Mouse (Mus musculus) ES-E14 (cell line): ENCODE data around the gene Cysrt1. TPM values are rescaled to one million over a fixed set of nuclear protein-coding genes. Genes with fewer than 3 reads are reported as not detected.

Source experiments
- DNase-seq: peaks from one replicate; pipeline ENCODE4 v3.0.0-alpha.2; 2013; ENCODE audit warnings: low read depth, low spot score
- H3K27ac ChIP-seq: 2 replicates; pipeline ENCODE4 v1.5.1; 2012; ENCODE audit warnings: low read depth, mild to moderate bottlenecking, low read length, moderate library complexity, mixed read lengths; ENCODE audit not compliant: poor library complexity, insufficient read depth, severe bottlenecking
- H3K36me3 ChIP-seq: 2 replicates; pipeline ENCODE4 v1.6.1; 2012; ENCODE audit warnings: mild to moderate bottlenecking, low read length, moderate library complexity, mixed read lengths; ENCODE audit not compliant: control insufficient read depth, poor library complexity, insufficient read depth, severe bottlenecking
- H3K4me1 ChIP-seq, 2 experiments: fragments of 150-350 bp in 1 of 2; sonication (generic) in 1 of 2; 2 replicates each; pipeline ENCODE4 v1.6.1; 2012; ENCODE audit warnings: low read length in 2 of 2, mild to moderate bottlenecking in 1 of 2, mixed read lengths in 1 of 2; ENCODE audit not compliant: control insufficient read depth in 2 of 2, insufficient read depth in 2 of 2, poor library complexity in 1 of 2
- H3K4me3 ChIP-seq, 2 experiments: fragments of 150-350 bp in 1 of 2; sonication (generic) in 1 of 2; 2 replicates each; pipeline ENCODE4 v1.5.1; 2012; ENCODE audit warnings: low read length in 2 of 2, low read depth in 1 of 2, mild to moderate bottlenecking in 1 of 2, mixed read lengths in 1 of 2; ENCODE audit not compliant: insufficient read depth in 1 of 2, poor library complexity in 1 of 2, severe bottlenecking in 1 of 2
- H3K9ac ChIP-seq: 2 replicates; pipeline ENCODE4 v1.6.1; 2012; ENCODE audit warnings: low read depth, mild to moderate bottlenecking, low read length, mixed read lengths; ENCODE audit not compliant: poor library complexity, insufficient read depth, severe bottlenecking
- H3K9me3 ChIP-seq: fragments of 150-350 bp; sonication (generic); 2 replicates; pipeline ENCODE4 v1.6.1; 2012; ENCODE audit warnings: low read depth, mild to moderate bottlenecking, low read length; ENCODE audit not compliant: control insufficient read depth, insufficient read depth
- CHD2 ChIP-seq: IDR thresholded peaks from 2 replicates; pipeline ENCODE4 v1.6.1; 2014; ENCODE audit warnings: mild to moderate bottlenecking, low read depth, low read length, inconsistent platforms
- HCFC1 ChIP-seq: IDR thresholded peaks from 2 replicates; pipeline ENCODE4 v1.6.1; 2012; ENCODE audit warnings: low read length, inconsistent platforms, borderline replicate concordance; ENCODE audit not compliant: insufficient read depth
- MAFK ChIP-seq: IDR thresholded peaks from 2 replicates; pipeline ENCODE4 v1.6.1; 2014; ENCODE audit warnings: mild to moderate bottlenecking, low read depth, low read length, inconsistent platforms; ENCODE audit not compliant: insufficient read depth
- ZC3H11A ChIP-seq: IDR thresholded peaks from 2 replicates; pipeline ENCODE4 v1.6.1; 2012; ENCODE audit warnings: low read depth, mild to moderate bottlenecking, inconsistent platforms, low read length, borderline replicate concordance
- ZNF384 ChIP-seq: IDR thresholded peaks from 2 replicates; pipeline ENCODE4 v1.6.1; 2012; ENCODE audit warnings: low read depth, low read length, inconsistent platforms
- in situ Hi-C, 2 experiments: fragments of 600-800 bp; cut with MboI; formaldehyde crosslinking; loops; one replicate each; pipeline ENCODE4 v1.15.1; 2025; ENCODE audit warnings: low sequenced_read_pairs in 2 of 2, inconsistent platforms in 1 of 2; ENCODE audit not compliant: unreplicated experiment in 2 of 2
- total RNA-seq: library from RNA; depleted of rRNA; stranded (reverse); fragments of 300-350 nt; gene quantifications from 2 replicates; pipeline ENCODE4 v1.2.3, GENCODE M21; 2012

Gene Cysrt1
- total RNA-seq, 1 experiment = 0.58 TPM

DNA sequence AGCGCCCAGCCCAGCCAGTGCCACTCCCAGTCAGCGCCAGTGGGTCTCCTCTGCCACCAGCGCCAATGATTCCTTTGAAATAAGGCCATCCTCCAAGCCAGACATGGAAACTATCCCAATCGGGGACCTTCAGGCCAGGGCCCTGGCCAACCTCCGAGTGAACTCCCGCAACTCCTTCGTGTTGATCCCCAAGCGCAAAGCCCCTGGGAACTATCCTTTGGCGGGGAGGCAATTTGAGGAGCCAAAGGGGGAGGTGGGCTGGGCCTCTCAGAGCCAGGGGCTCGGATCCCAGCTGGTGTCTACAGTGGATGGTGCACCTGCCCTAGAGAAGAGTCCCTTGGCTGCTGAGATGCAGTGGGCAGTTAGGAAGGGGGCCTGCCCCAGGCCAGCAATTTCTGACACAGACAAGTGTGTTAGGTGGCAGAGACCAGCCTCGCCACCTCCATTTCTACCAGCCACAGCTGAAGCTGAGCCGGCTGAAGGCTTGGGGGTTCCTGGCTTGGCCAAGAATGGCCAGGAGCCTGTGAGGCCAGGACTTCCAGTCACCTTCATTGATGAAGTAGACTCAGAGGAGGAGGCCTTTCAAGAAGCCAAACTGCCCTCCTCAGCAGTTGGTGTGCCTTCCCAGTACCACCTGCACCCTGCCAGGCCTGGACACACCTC is 21.5 kb upstream of the Cysrt1 start:
- in situ Hi-C loops = no loop called here
- no peak overlapping the region for H3K27ac ChIP-seq
- peaks cover 2% of the 10 kb centered on the region; the same call in 1 of the 2 replicates for H3K36me3 ChIP-seq
- H3K9me3 ChIP-seq = no peaks in the 10 kb centered on the region
- peak overlapping the region; percentile 87 to 90 for H3K4me3 ChIP-seq
- peaks cover 0 to 12% of the 10 kb centered on the region in 2 experiments; a peak in 1 of 4 replicates for H3K4me1 ChIP-seq
- peak overlapping the region; percentile 86 for H3K9ac ChIP-seq
- DNase-seq = no peak
- no peak for TF ChIP-seq HCFC1
- TF ChIP-seq ZC3H11A = no peak
- no peak for TF ChIP-seq CHD2
- no peak for TF ChIP-seq ZNF384
- TF ChIP-seq MAFK = no peak

DNA sequence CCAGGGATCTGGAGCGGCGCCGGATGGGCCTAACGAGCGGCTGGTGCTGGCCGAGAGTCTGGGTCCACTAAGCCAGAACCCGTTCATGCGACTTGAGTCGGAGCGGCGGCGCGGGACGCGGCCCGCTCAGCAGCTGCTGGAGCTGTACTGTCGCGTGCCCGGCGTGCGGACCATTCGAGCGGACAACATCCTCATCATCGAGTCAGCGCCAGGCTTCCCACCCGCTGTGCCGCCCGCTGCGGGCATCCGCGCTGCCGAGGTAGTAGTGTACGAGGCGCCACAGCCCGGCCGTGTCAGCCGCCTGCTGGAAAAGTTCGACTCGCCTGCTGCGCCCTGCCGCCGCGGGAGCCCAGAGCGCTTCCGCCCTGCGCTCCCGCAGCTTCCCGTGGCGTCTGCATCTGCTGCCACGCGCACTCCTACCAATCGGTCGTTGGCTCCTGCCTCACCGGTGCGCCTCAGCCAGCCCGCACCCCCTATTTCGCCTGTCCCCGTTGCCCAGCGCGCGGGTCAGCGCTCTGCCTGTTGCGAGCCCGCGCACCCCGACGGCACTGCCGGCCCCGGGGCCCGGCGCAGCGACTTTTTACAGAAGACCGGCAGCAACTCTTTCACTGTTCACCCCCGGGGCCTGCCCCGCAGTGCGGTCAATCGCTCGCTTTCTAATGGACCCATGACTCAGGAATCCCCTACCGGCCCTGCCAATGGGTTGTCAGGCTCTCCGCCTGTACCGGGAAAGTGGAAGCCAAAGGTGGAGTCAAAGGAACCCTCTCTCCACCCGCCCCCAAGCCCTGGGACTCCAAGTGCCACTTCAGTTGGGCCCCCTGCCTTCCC is 20.8 kb upstream of the Cysrt1 start:
- Histone ChIP-seq H3K9me3 (no peaks in the 10 kb centered on the region), H3K27ac (peak overlapping the region; percentile 22; the same call in 1 of the 2 replicates), H3K36me3 (peaks cover 2% of the 10 kb centered on the region; the same call in 1 of the 2 replicates), H3K9ac (peak overlapping the region; percentile 86), H3K4me1 (peaks cover 0 to 12% of the 10 kb centered on the region in 2 experiments; a peak in 1 of 4 replicates), H3K4me3 (peak overlapping the region; percentile 87 to 90)
- in situ Hi-C loops = no loop called here
- DNase-seq = no peak
- TF ChIP-seq CHD2 = no peak
- no peak for TF ChIP-seq HCFC1
- no peak for TF ChIP-seq ZNF384
- TF ChIP-seq MAFK = no peak
- no peak for TF ChIP-seq ZC3H11A

DNA sequence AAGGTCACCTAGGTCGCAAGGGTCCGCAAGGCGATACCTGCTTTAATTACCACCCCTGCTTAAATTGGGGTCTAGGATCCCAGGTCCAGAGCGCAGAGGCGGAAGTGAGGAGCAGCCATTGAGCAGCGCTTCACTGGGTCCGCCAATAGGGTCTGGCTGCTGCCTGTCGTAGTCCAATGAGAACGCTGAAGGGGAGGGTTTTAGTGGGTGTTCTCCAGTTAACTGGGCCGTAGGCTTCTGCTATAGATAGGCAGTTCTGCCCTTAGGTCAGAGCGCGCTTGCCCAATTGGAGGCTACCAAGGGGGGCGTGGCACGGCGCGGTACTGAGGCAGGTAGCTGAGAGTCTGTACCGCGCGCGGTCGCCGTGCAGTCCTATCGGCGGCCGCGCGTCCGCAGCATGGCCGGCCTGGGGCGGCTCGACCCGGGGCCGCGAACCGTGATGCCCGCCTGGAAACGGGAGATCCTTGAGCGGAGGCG is 20.1 kb upstream of the Cysrt1 start, which contains the start of gene Tprn:
Gene Tprn, plus strand, starts transcription at position 328 of the 477 bp plus-strand sequence.
- H3K9me3 ChIP-seq = no peaks in the 10 kb centered on the region
- H3K27ac ChIP-seq = peak within 1 kb of the TSS; percentile 49; the same call in 1 of the 2 replicates
- peak; percentile 96 for DNase-seq
- peak within 1 kb of the TSS; percentile 86 for H3K9ac ChIP-seq
- peak within 1 kb of the TSS; percentile 87 to 90 for H3K4me3 ChIP-seq
- peaks cover 0 to 11% of the 10 kb centered on the region in 2 experiments; a peak in 1 of 4 replicates for H3K4me1 ChIP-seq
- H3K36me3 ChIP-seq = peaks cover 2% of the 10 kb centered on the region; the same call in 1 of the 2 replicates
- TF ChIP-seq ZC3H11A (no peak), CHD2 (peak; percentile 91), ZNF384 (no peak), MAFK (no peak), HCFC1 (no peak)
- in situ Hi-C loops = no loop called here

- Histone ChIP-seq H3K4me3 (peak overlapping the region; percentile 53 to 78), H3K9ac (peak overlapping the region; percentile 71; the same call in 1 of the 2 replicates), H3K27ac (peak overlapping the region; percentile 49; the same call in 1 of the 2 replicates), H3K9me3 (no peaks in the 10 kb centered on the region), H3K4me1 (peaks cover 0 to 8% of the 10 kb centered on the region in 2 experiments; a peak in 1 of 4 replicates), H3K36me3 (peaks cover 2% of the 10 kb centered on the region; the same call in 1 of the 2 replicates)
- TF ChIP-seq MAFK = no peak
- TF ChIP-seq ZNF384 = no peak
- no peak for TF ChIP-seq ZC3H11A
- no peak for TF ChIP-seq CHD2
- in situ Hi-C loops = no loop called here
- DNase-seq = no peak
Measured at GRCm38 (mm10) chr2:25261870-25262269, 19.6 kb upstream of the Cysrt1 start.
